Mouse (Mus musculus) midbrain, postnatal 0 days (tissue): ENCODE results near the gene Klhl29. TPM values are rescaled to one million over a fixed set of nuclear protein-coding genes. Genes with fewer than 3 reads are reported as not detected.
A peak's percentile ranks its signal among the peaks of the same experiment; 100 is the strongest.

Experiments
- ATAC-seq: fragments of 200-750 bp; cut with Nextera tagmentation; 2 replicates; pipeline ENCODE4 v1.8.0; 2017; ENCODE audit warnings: moderate number of reproducible peaks, mild to moderate bottlenecking, moderate TSS enrichment, moderate library complexity; ENCODE audit not compliant: low FRiP score
- DNase-seq: peaks from one replicate; pipeline ENCODE4 v3.0.0-alpha.2; 2015; ENCODE audit warnings: low spot score
- H3K27ac ChIP-seq: fragments of 300-500 bp; sonication (generic); 2 replicates; pipeline ENCODE4 v1.5.1; 2014; ENCODE audit warnings: low read depth, mild to moderate bottlenecking, low read length, mixed read lengths
- H3K27me3 ChIP-seq: fragments of 300-500 bp; sonication (generic); 2 replicates; pipeline ENCODE4 v1.6.1; 2014; ENCODE audit warnings: low read length, control low read depth, mixed read lengths; ENCODE audit not compliant: insufficient read depth
- H3K36me3 ChIP-seq: fragments of 300-500 bp; sonication (generic); 2 replicates; pipeline ENCODE4 v1.6.1; 2014; ENCODE audit warnings: low read length, control low read depth, mixed read lengths; ENCODE audit not compliant: insufficient read depth
- H3K4me1 ChIP-seq: fragments of 300-500 bp; sonication (generic); 2 replicates; pipeline ENCODE4 v1.6.1; 2014; ENCODE audit warnings: mild to moderate bottlenecking, control low read depth, antibody characterized with exemption, low read length, mixed read lengths; ENCODE audit not compliant: insufficient read depth
- H3K4me2 ChIP-seq: fragments of 300-500 bp; sonication (generic); 2 replicates; pipeline ENCODE4 v1.6.1; 2014; ENCODE audit warnings: low read depth, mild to moderate bottlenecking, low read length, mixed read lengths; ENCODE audit not compliant: poor library complexity, severe bottlenecking
- H3K4me3 ChIP-seq: fragments of 300-500 bp; sonication (generic); 2 replicates; pipeline ENCODE4 v1.5.1; 2014; ENCODE audit warnings: low read depth, mild to moderate bottlenecking, low read length, moderate library complexity
- H3K9ac ChIP-seq: fragments of 300-500 bp; sonication (generic); replicated peaks from 2 replicates; pipeline ENCODE4 v1.6.1; 2014; ENCODE audit warnings: mild to moderate bottlenecking, low read length, moderate library complexity, mixed read lengths; ENCODE audit not compliant: poor library complexity, severe bottlenecking
- H3K9me3 ChIP-seq: fragments of 300-500 bp; sonication (generic); 2 replicates; pipeline ENCODE4 v1.6.1; 2016; ENCODE audit warnings: low read length, control low read depth
- CTCF ChIP-seq: IDR thresholded peaks from 2 replicates; pipeline ENCODE4 v1.5.1; 2016; ENCODE audit warnings: antibody characterized with exemption, mild to moderate bottlenecking
- WGBS: fragments of 180-500 bp; shearing (Covaris S2); extraction: QIAGEN DNeasy Blood & Tissue Kit; methylation state at CpG from one replicate; pipeline ENCODE4 v1.1.7; 2014; 5-methylcytosine and 5-hydroxymethylcytosine counted together
- polyA plus RNA-seq: library from polyadenylated mRNA; unstranded; fragments of >200 nt; fragmentation: Nextera tagmentation; extraction: Ambion mirVana; gene quantifications from 2 replicates; pipeline ENCODE4 v1.2.1, GENCODE M21; 2015
- total RNA-seq: library from RNA; depleted of rRNA; stranded (reverse); fragments of >200 nt; gene quantifications from 2 replicates; pipeline ENCODE4 v1.2.3, GENCODE M21; 2014

Klhl29 gene
- total and polyA plus RNA-seq, 2 experiments from 2014 or later, result 2.7 to 11.9 TPM

- no peak overlapping the region for H3K4me3 ChIP-seq
- H3K27me3 ChIP-seq, result no peaks in the 10 kb centered on the region
- 89% methylated on average over 4 of the region's 4 CpGs for WGBS
- H3K27ac ChIP-seq, result no peak overlapping the region
- DNase-seq, result no peak
- peaks cover 6% of the 10 kb centered on the region; the same call in 1 of the 2 replicates for H3K4me1 ChIP-seq
- no peaks in the 10 kb centered on the region for H3K9me3 ChIP-seq
- H3K36me3 ChIP-seq, result no peaks in the 10 kb centered on the region
- H3K9ac ChIP-seq, result no peak overlapping the region
- no peak for ATAC-seq
- no peak overlapping the region for H3K4me2 ChIP-seq
- TF ChIP-seq CTCF, result no peak
These were observed 213.9 kb downstream of the Klhl29 start for GRCm38 (mm10) chr12:5161631-5162030.

DNA sequence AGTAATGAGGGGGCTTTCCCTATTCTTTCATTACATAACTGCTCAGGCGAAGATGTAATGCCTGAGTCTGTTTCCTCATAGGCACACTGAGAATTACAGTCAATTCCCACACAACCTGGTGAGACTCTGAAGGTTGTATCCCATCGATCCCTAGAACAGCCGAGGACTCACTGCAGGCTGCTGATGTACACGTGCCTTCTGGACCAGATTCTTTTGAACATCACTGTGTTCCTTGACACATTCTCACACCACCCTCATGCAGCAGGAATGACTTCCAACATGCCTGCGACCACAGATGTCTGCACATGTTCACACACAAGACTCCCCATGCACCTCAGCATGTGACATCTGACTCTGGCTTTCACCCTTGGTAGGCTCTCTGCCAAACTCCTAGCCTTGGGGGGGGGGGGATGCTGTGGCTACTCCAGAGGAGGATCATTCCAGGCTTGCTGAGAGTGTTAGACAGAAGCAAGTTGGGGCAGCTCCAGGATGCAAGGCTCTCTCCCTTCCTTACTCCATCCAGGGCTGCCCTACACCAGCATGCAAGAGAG lies 217.5 kb downstream of the Klhl29 start:
- no peak for TF ChIP-seq CTCF
- Histone ChIP-seq H3K9ac (no peak overlapping the region), H3K4me2 (no peak overlapping the region), H3K27ac (no peak overlapping the region), H3K4me1 (no peaks in the 10 kb centered on the region), H3K36me3 (no peaks in the 10 kb centered on the region), H3K27me3 (no peaks in the 10 kb centered on the region), H3K9me3 (no peaks in the 10 kb centered on the region), H3K4me3 (no peak overlapping the region)
- ATAC-seq (no peak), DNase-seq (no peak)
- WGBS, result 85% methylated on average over 5 of the region's 5 CpGs

DNA sequence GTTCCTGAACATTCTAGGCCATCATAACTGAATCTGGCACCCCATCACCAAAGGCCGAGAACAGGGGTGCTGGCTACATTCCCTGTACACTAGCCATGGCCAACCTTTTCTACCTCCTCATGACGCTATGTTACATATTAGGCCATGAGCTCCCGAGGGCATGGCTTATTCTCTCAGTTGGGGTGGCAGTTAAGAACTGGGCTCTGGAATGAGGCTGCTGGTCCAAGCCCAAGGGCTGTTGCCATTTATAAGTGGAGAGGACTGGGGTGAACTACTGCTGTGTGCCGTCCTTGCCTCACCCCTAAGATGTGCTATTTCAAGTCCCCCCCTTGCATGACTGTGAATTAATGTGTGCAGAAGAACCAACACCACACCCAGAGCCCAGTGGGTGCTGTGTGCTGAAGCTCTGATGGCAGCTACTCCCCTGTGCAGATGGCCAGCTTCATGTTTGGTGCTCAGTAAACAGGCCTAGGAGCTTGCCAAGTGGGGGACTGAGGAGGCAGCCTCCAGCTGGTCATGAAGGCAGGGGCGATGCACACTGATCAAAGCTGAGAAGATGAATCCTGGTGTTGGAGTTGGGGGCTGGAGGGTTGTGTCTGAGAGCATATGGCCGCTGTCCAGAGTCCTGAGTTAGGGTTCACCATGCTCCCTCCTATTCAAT lies 218.3 kb downstream of the Klhl29 start:
- H3K4me2 ChIP-seq, result no peak overlapping the region
- H3K4me3 ChIP-seq, result no peak overlapping the region
- H3K9ac ChIP-seq, result no peak overlapping the region
- DNase-seq (peak; percentile 40), ATAC-seq (0 out of 2 replicates have a peak, but pooled peaks have one; percentile 35)
- no peaks in the 10 kb centered on the region for H3K9me3 ChIP-seq
- H3K27me3 ChIP-seq, result no peaks in the 10 kb centered on the region
- WGBS, result 85% methylated on average over 6 of the region's 6 CpGs
- H3K36me3 ChIP-seq, result no peaks in the 10 kb centered on the region
- no peak for TF ChIP-seq CTCF
- H3K27ac ChIP-seq, result no peak overlapping the region
- H3K4me1 ChIP-seq, result no peaks in the 10 kb centered on the region

GRCm38 (mm10) chr12:5155177-5155576 lies 220.3 kb downstream of the Klhl29 start:
- H3K27me3 ChIP-seq, result no peaks in the 10 kb centered on the region
- TF ChIP-seq CTCF, result no peak
- no peaks in the 10 kb centered on the region for H3K4me1 ChIP-seq
- ATAC-seq (no peak), DNase-seq (no peak)
- H3K9ac ChIP-seq, result no peak overlapping the region
- WGBS, result 89% methylated on average over 3 of the region's 3 CpGs
- no peak overlapping the region for H3K4me3 ChIP-seq
- no peaks in the 10 kb centered on the region for H3K9me3 ChIP-seq
- H3K36me3 ChIP-seq, result no peaks in the 10 kb centered on the region
- H3K4me2 ChIP-seq, result no peak overlapping the region
- no peak overlapping the region for H3K27ac ChIP-seq

DNA sequence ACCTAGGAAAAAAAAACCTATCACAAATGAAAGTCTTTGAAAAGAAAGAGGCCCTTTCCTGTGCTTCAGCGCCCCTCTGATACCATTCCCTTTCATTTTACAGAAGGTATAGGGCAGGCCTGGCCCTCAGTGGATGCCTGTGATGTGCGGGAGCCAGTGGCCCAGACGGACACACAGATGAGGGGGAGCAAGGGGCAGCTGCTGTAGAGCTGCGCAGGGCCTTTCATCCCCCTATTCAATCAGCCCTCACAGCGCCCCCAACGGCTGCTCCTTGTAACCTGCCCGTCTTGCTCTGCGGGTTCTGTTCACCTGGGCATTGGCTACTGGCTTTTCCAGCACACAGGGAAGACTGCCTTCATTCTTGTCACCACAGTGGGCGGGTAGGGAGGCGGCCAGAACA lies 223.6 kb downstream of the Klhl29 start:
- Histone ChIP-seq H3K36me3 (no peaks in the 10 kb centered on the region), H3K4me2 (no peak overlapping the region), H3K4me3 (no peak overlapping the region), H3K4me1 (no peaks in the 10 kb centered on the region), H3K9me3 (no peaks in the 10 kb centered on the region), H3K27ac (no peak overlapping the region), H3K9ac (no peak overlapping the region), H3K27me3 (no peaks in the 10 kb centered on the region)
- DNase-seq, result no peak
- 17% methylated on average over 10 of the region's 10 CpGs for WGBS
- no peak for ATAC-seq
- peak; percentile 43 for TF ChIP-seq CTCF

DNA sequence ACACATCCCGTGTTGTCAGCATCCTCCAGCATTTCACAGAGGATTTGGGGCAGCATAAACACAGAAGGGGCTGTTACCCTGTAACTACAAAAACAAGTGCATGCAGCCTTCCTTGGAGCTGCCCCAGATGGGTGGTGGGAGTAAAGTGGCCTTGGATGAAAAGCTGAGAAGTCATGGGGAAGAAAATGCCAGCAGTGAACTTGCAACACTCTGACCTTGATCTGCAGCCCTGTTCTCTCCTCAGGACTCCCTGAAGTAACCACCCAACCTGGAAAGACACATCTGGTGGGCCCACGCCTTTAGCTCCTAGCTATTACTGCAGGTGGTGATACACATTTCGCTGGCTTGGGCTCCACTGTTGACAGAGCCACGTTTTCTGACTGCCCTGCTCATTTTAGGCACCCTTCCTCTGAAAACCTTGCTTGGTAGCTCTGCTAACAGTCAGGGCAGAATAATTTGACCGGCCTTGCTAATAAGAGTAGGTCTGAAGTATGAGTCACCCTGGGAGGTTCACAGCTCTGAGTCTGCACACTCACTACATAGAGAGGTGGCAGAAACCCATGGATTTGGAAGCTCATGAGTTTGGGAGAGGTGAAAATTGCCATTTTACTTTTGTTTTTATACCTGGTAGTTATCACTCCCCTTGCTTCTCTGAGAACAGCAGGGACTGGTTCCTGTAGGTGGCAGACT lies 228.0 kb downstream of the Klhl29 start:
- H3K4me1 ChIP-seq, result peaks cover 6% of the 10 kb centered on the region; the same call in 1 of the 2 replicates
- no peak overlapping the region for H3K9ac ChIP-seq
- no peaks in the 10 kb centered on the region for H3K36me3 ChIP-seq
- H3K27ac ChIP-seq, result no peak overlapping the region
- WGBS, result 76% methylated on average over 5 of the region's 5 CpGs
- no peak for DNase-seq
- no peak overlapping the region for H3K4me2 ChIP-seq
- no peak overlapping the region for H3K4me3 ChIP-seq
- no peaks in the 10 kb centered on the region for H3K9me3 ChIP-seq
- no peak; the same call in 1 of the 2 replicates for TF ChIP-seq CTCF
- ATAC-seq, result no peak
- H3K27me3 ChIP-seq, result no peaks in the 10 kb centered on the region
